Mouse (Mus musculus) forebrain, embryonic 13.5 days (tissue): ENCODE measurements around the gene Cep19. TPM values are rescaled to one million over a fixed set of nuclear protein-coding genes. Genes with fewer than 3 reads are reported as not detected.
A peak's percentile ranks its signal among the peaks of the same experiment; 100 is the strongest.

Source experiments
- ATAC-seq: fragments of 200-750 bp; cut with Nextera tagmentation; 2 replicates; pipeline ENCODE4 v1.8.0; 2017
- H3K27ac ChIP-seq: fragments of 300-500 bp; sonication (generic); 2 replicates; pipeline ENCODE4 v1.5.1; 2015; ENCODE audit warnings: inconsistent platforms, mild to moderate bottlenecking, moderate library complexity
- H3K27me3 ChIP-seq: fragments of 300-500 bp; sonication (generic); 2 replicates; pipeline ENCODE4 v1.6.1; 2015; ENCODE audit warnings: mild to moderate bottlenecking, inconsistent platforms
- H3K36me3 ChIP-seq: fragments of 300-500 bp; sonication (generic); 2 replicates; pipeline ENCODE4 v1.6.1; 2015; ENCODE audit warnings: mild to moderate bottlenecking, inconsistent platforms; ENCODE audit not compliant: poor library complexity, severe bottlenecking
- H3K4me1 ChIP-seq: fragments of 300-500 bp; sonication (generic); 2 replicates; pipeline ENCODE4 v1.6.1; 2015; ENCODE audit warnings: inconsistent platforms
- H3K4me2 ChIP-seq: fragments of 300-500 bp; sonication (generic); 2 replicates; pipeline ENCODE4 v1.6.1; 2015; ENCODE audit warnings: inconsistent platforms, mild to moderate bottlenecking, moderate library complexity
- H3K4me3 ChIP-seq: fragments of 300-500 bp; sonication (generic); 2 replicates; pipeline ENCODE4 v1.5.1; 2015; ENCODE audit warnings: mild to moderate bottlenecking, inconsistent platforms
- H3K9ac ChIP-seq: fragments of 300-500 bp; sonication (generic); 2 replicates; pipeline ENCODE4 v1.6.1; 2015; ENCODE audit warnings: mild to moderate bottlenecking, inconsistent platforms
- H3K9me3 ChIP-seq: fragments of 300-500 bp; sonication (generic); replicated peaks from 2 replicates; pipeline ENCODE4 v1.6.1; 2016; ENCODE audit warnings: inconsistent platforms
- WGBS: fragments of 180-500 bp; shearing (Covaris S2); methylation state at CpG from one replicate; pipeline ENCODE4 v1.1.7; 2015; 5-methylcytosine and 5-hydroxymethylcytosine counted together
- polyA plus RNA-seq: library from polyadenylated mRNA; unstranded; fragments of >200 nt; fragmentation: Nextera tagmentation; extraction: Ambion mirVana; gene quantifications from 2 replicates; pipeline ENCODE4 v1.2.1, GENCODE M21; 2015

The Cep19 gene
- polyA plus RNA-seq, 1 experiment from 2014 or later = 39.5 TPM

DNA sequence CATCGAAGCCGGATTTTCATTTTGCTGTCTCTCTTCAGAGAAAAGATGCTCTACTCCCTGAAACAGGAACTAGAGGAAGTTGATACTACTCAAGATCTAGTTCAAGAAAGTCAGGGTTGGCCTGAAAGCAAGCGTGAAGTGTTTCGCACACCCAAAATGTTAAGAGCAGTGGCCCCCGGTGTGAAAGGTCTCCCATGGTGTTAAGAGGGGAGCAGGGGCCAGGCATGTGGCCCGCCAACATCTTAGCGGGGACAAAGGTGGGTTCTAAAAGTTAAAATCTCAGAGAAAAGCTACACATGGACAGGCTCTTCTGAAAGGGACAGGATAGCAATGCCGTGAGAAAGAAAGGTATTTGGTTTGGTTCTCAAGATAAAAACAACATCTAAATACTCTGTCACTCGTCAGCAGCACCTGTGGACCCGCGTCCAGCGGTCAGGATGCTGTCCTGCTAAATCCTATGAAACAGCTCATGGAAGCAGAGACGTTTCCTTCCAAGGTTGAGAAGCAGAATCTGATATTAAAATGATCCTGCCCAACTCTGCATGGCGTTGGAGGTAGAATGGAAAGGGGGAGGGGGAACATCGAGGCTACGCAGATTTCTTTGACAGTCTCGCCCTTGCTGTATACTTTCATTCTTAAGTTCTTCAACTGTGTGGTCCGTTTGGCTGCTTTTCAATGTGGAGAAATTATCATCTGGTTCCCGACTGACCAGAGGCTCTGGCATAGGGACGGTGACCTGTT is 30.0 kb downstream of the Cep19 start:
- no peak for ATAC-seq
- Histone ChIP-seq H3K27ac (no peak overlapping the region), H3K4me3 (no peak overlapping the region), H3K9ac (no peak overlapping the region), H3K9me3 (no peaks in the 10 kb centered on the region), H3K4me1 (no peaks in the 10 kb centered on the region), H3K36me3 (no peaks in the 10 kb centered on the region), H3K4me2 (no peak overlapping the region), H3K27me3 (no peaks in the 10 kb centered on the region)
- 85% methylated on average over 20 of the region's 20 CpGs for WGBS

DNA sequence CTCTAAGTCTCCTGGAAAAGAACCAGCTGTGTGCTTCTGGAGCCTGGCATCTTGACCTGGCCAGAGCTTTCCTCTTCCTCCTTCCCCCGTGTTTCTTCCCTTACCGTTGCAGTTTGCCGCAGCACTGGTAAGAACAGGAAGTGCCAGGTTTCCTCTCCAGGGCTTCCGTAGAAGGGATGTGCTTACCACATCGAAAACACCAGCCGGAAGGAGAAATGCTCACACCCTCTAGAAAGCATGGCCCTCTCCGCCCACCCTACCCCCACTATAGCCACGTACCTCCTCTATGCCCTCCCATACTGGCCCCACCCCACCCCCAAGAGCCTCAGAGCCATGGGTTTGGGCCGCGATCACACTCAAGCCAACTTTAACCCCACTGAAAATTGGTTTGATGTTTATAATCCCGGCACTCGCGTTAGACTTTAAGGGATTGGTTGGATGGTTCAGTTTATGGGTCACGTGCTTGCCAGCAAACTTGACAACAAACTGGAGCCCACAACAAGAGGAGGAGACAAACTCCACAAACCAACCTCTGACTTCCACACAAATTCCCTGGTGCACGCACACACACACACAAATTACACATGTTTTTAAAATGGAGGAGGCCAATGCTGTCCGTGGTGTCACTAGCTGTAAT is 30.7 kb downstream of the Cep19 start:
- Histone ChIP-seq H3K36me3 (no peaks in the 10 kb centered on the region), H3K4me1 (no peaks in the 10 kb centered on the region), H3K27me3 (no peaks in the 10 kb centered on the region), H3K27ac (no peak overlapping the region), H3K9me3 (no peaks in the 10 kb centered on the region), H3K4me2 (no peak overlapping the region), H3K4me3 (no peak overlapping the region), H3K9ac (no peak overlapping the region)
- WGBS = 81% methylated on average over 16 of the region's 16 CpGs
- no peak for ATAC-seq

DNA sequence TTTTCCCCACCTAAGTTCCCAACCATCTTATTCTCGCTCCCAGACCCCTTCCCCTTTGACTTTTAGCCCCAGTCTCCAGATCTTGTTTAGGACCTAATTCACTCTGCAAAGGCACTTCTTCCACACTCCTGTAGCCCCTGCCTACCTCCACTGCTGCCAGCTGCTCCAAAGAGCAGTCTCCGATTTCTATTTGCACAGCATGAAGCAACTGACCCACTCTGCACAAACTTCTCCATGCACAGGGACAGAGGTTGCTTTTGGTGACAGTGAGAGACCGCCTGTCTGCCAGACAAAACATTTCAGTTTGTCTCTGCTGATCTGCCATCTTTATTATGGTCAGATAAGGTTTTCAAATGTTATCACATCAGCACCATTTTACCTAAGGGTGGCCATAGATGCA is 33.5 kb downstream of the Cep19 start:
- no peak overlapping the region for H3K27ac ChIP-seq
- no peaks in the 10 kb centered on the region for H3K36me3 ChIP-seq
- H3K9me3 ChIP-seq = no peaks in the 10 kb centered on the region
- ATAC-seq = no peak
- WGBS = 81% methylated on average over 3 of the region's 3 CpGs
- no peak overlapping the region for H3K4me3 ChIP-seq
- no peaks in the 10 kb centered on the region for H3K4me1 ChIP-seq
- H3K27me3 ChIP-seq = no peaks in the 10 kb centered on the region
- no peak overlapping the region for H3K9ac ChIP-seq
- no peak overlapping the region for H3K4me2 ChIP-seq

DNA sequence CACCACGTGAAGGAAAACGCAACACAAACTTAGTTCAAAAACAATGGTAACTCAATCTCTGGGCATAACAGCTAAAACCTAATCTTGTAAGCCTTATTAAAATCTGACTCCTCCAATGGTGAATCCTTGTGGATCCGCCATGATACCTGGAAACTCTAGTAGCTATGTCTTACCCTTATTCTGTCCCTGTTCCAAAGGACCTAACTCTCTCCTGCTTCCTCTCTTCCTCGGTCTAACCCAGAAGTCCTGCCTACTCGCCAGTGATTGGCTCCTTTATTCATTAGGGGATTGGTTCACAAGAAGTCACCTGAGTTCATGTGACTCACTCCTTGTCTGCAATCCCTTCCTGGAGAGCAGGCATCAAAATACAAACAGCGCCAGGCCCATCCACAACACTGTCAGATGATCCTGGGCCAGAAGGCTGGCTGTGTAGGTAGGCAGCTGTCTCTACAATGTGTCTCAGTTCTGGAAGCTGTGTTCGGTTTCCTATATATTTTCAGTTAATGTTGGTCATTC is 36.3 kb downstream of the Cep19 start:
- no peak overlapping the region for H3K4me2 ChIP-seq
- no peaks in the 10 kb centered on the region for H3K27me3 ChIP-seq
- WGBS = 82% methylated on average over 7 of the region's 7 CpGs
- no peak overlapping the region for H3K27ac ChIP-seq
- H3K9me3 ChIP-seq = no peaks in the 10 kb centered on the region
- ATAC-seq = no peak
- no peak overlapping the region for H3K9ac ChIP-seq
- no peaks in the 10 kb centered on the region for H3K36me3 ChIP-seq
- no peaks in the 10 kb centered on the region for H3K4me1 ChIP-seq
- no peak overlapping the region for H3K4me3 ChIP-seq

DNA sequence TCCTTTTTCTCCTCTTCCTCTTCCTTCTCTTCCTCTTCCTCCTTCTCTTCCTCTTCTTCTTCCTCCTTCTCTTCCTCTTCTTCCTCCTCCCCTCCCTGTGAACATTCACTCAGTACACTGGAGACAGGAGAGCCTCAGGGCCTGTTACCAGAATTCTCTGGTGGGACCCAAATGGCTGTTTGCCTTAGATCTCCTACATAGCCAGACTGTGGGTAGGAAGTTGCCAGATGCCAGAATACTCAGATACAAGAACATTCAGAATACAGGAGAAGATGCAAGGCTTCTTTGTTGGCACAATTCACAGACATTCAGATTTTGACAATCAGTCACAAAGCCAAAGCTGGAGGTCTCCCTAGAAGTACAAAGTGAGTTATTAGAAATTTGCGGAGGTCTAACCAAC is 39.4 kb downstream of the Cep19 start:
- no peak overlapping the region for H3K27ac ChIP-seq
- no peak overlapping the region for H3K9ac ChIP-seq
- no peaks in the 10 kb centered on the region for H3K4me1 ChIP-seq
- H3K9me3 ChIP-seq = no peaks in the 10 kb centered on the region
- no peak for ATAC-seq
- 89% methylated on average over 1 of the region's 1 CpGs for WGBS
- peaks cover under 1% of the 10 kb centered on the region; the same call in 1 of the 2 replicates for H3K36me3 ChIP-seq
- H3K4me2 ChIP-seq = no peak overlapping the region
- no peaks in the 10 kb centered on the region for H3K27me3 ChIP-seq
- no peak overlapping the region for H3K4me3 ChIP-seq

DNA sequence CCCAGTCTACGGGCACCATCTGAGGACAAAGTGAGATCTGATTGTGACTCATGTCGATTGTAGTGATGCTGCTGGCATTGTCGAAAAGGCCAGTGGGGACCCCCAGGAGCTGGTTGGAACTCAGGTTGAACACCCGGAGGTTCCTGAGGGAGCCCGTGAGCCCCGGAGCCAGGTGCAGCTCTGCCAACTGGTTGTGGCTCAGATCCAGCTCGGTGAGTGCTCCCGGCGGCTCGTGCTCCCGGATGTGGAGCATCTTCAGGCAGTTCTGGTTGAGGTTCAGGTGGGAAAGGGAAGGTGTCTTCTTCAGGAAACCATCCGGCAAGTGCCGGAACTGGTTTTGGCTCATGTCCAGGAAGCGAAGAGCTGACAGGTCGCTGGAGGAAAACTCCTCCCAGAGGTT is 44.2 kb downstream of the Cep19 start:
- Histone ChIP-seq H3K4me3 (no peak overlapping the region), H3K9me3 (no peaks in the 10 kb centered on the region; the same call in 1 of the 2 replicates), H3K9ac (no peak overlapping the region), H3K27ac (no peak overlapping the region), H3K4me2 (no peak overlapping the region), H3K27me3 (no peaks in the 10 kb centered on the region), H3K4me1 (no peaks in the 10 kb centered on the region), H3K36me3 (peaks cover 6% of the 10 kb centered on the region; the same call in 1 of the 2 replicates)
- 92% methylated on average over 15 of the region's 15 CpGs for WGBS
- no peak for ATAC-seq

DNA sequence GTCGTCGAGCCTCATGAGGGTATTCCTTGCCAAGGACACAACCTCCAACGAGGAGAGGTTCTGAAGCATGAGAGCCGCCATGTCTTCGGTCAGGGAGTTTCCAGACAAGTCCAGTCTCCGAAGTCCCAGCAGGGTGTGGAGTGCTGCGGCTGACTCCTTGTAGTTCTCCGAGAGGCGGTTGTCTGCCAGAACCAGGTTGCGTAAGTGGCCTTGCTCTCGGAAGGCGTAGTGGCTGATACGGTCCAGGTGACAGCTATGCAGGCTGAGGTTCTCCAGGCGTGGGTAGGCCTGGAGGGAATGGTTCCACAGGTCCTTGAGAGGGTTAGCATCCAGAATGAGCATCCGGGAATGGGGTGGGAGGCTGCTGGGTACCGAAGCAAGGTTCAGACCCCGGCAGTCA is 45.0 kb downstream of the Cep19 start:
- peaks cover 6% of the 10 kb centered on the region; the same call in 1 of the 2 replicates for H3K36me3 ChIP-seq
- no peak overlapping the region for H3K4me3 ChIP-seq
- no peaks in the 10 kb centered on the region for H3K4me1 ChIP-seq
- H3K9ac ChIP-seq = no peak overlapping the region
- WGBS = 92% methylated on average over 17 of the region's 17 CpGs
- no peak overlapping the region for H3K4me2 ChIP-seq
- ATAC-seq = no peak
- H3K27me3 ChIP-seq = no peaks in the 10 kb centered on the region
- H3K9me3 ChIP-seq = no peaks in the 10 kb centered on the region; the same call in 1 of the 2 replicates
- H3K27ac ChIP-seq = no peak overlapping the region

DNA sequence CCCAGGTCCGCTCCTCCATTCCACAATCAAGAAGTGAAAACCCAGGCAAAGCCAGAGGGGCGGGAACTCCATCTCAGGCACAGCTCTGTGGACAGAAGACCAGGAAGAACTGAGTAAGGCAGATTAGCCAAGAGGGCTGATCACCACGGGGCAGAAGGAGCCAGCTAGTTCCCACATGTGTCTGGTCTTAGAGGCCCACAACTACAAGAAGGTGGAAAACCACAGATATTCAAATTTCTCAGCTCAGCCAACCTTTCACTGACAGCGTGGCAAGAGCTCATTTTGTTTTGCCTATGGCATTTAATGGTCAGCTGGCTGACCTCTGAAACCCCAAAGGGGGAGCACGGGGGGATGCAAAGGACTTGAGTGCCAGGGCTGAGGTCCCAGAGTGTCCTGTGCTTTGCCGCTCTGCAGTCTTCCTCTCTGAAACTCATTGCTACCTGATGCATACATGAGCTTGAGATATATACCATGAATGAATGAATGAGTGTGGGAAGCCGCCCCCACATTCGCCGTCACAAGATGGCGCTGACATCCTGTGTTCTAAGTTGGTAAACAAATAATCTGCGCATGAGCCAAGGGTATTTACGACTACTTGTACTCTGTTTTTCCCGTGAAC is 48.1 kb downstream of the Cep19 start:
- Histone ChIP-seq H3K36me3 (peaks cover 6% of the 10 kb centered on the region; the same call in 1 of the 2 replicates), H3K9me3 (no peaks in the 10 kb centered on the region; the same call in 1 of the 2 replicates), H3K4me3 (no peak overlapping the region), H3K4me2 (peak overlapping the region; percentile 33; the same call in 1 of the 2 replicates), H3K4me1 (no peaks in the 10 kb centered on the region), H3K27ac (no peak overlapping the region), H3K27me3 (no peaks in the 10 kb centered on the region), H3K9ac (no peak overlapping the region)
- WGBS = 63% methylated on average over 12 of the region's 13 CpGs
- no peak for ATAC-seq

DNA sequence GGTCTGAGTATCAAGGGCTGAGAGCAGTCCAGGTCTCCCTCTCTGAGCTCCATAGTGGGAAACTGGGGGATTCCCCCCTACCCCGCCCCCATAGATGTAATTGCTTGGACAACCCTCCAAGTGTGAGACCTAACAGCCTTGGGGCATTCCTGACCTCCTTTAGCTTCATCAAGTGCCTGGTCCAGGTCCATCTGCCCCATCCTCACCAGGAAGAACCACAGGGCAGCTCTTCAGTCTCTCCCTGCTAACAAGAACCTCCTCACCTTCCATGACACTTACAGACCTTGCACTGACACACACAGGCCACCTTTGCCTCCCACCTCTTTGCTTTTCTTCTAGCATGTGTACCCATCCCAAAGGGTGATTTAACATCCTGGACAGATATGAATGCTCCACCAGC is 54.4 kb downstream of the Cep19 start:
- peaks cover 16% of the 10 kb centered on the region; the same call in 1 of the 2 replicates for H3K4me1 ChIP-seq
- ATAC-seq = no peak
- no peak overlapping the region for H3K4me3 ChIP-seq
- H3K27me3 ChIP-seq = no peaks in the 10 kb centered on the region
- no peaks in the 10 kb centered on the region for H3K9me3 ChIP-seq
- no peaks in the 10 kb centered on the region for H3K36me3 ChIP-seq
- peak overlapping the region; percentile 26; the same call in 1 of the 2 replicates for H3K9ac ChIP-seq
- 0 out of 2 replicates have a peak overlapping the region, but pooled peaks have one; percentile 16 for H3K27ac ChIP-seq
- WGBS = 50% methylated on average over 1 of the region's 1 CpGs
- H3K4me2 ChIP-seq = no peak overlapping the region

DNA sequence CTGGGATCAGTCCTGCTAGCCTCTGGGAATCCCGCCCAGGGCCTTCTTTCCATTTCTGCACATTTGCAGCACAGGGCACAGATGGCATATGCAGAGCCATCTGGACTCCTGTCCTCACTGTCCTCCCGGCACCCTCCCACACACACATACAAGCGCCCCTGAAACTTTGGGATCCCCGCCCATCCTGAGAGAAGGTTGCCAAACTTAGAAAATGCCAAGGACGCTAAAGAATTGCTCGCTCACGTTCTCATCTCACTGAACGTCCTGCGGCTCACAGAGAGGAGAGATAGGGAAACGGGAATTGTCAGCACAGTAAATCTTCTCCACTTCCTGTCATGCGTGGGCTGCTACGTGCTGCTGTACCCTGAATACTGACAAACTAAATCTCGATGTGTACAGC is 54.8 kb downstream of the Cep19 start:
- Histone ChIP-seq H3K36me3 (no peaks in the 10 kb centered on the region), H3K4me3 (no peak overlapping the region), H3K4me2 (no peak overlapping the region), H3K27me3 (no peaks in the 10 kb centered on the region), H3K9ac (peak overlapping the region; percentile 26; the same call in 1 of the 2 replicates), H3K4me1 (peaks cover 16% of the 10 kb centered on the region; the same call in 1 of the 2 replicates), H3K9me3 (no peaks in the 10 kb centered on the region), H3K27ac (peak overlapping the region; percentile 57; the same call in 1 of the 2 replicates)
- WGBS = 74% methylated on average over 13 of the region's 13 CpGs
- ATAC-seq = peak; percentile 63; the same call in 1 of the 2 replicates

DNA sequence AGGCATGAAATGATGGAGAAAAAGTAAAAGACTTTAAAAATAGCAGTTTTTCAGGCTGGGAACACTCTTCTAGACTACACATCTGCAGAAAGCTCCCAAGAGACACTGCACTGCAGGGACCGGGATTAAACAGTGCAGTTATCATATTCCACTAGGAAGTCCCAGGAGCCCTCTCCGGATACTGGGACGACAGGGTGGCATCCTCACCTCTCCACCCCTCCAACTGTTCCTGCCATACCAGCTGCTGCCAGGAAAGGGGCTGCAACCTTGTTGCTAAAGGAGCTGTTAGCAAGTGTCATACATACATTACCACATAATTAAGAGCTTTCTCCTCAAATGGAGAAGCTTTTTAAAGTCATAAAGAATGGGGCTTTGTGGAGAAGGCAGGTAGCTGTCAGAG is 57.1 kb downstream of the Cep19 start:
- Histone ChIP-seq H3K4me1 (peaks cover 16% of the 10 kb centered on the region; the same call in 1 of the 2 replicates), H3K27ac (peak overlapping the region; percentile 49; the same call in 1 of the 2 replicates), H3K4me3 (no peak overlapping the region), H3K9me3 (no peaks in the 10 kb centered on the region), H3K9ac (no peak overlapping the region), H3K27me3 (no peaks in the 10 kb centered on the region), H3K4me2 (no peak overlapping the region), H3K36me3 (no peaks in the 10 kb centered on the region)
- ATAC-seq = peak; percentile 70
- 56% methylated on average over 3 of the region's 3 CpGs for WGBS

DNA sequence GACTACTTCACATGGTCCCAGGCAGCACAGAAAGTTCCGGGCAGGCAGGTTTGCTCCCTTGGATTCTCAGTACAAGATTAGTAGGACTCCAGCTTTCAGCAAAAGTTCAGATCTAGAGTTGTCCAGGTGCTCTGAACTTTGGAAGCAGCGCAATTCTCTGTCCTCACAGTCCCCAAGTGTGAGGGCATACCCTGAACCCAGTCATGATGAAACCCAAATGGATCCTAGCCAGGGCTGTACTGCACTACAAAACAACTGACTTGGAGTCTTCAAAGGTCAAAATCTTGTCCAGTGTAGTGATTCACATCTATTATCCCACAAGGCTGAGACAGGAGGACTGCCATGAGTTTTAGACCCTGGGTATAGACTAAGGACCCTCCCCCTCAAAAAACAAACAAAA is 57.8 kb downstream of the Cep19 start:
- Histone ChIP-seq H3K4me3 (no peak overlapping the region), H3K36me3 (no peaks in the 10 kb centered on the region), H3K4me1 (peaks cover 16% of the 10 kb centered on the region; the same call in 1 of the 2 replicates), H3K9me3 (no peaks in the 10 kb centered on the region), H3K4me2 (no peak overlapping the region), H3K27ac (peak overlapping the region; percentile 49), H3K27me3 (no peaks in the 10 kb centered on the region), H3K9ac (no peak overlapping the region)
- ATAC-seq = no peak
- WGBS = 88% methylated on average over 2 of the region's 2 CpGs
